Mouse (Mus musculus) liver, adult 2 months (tissue): ENCODE results near the gene Lcmt2.

Source experiments
- CTCF ChIP-seq: fragments of 200-500 bp; IDR thresholded peaks from 2 replicates; pipeline ENCODE4 v1.5.1; 2011; ENCODE audit warnings: low read depth, low read length, control low read depth
- POLR2A ChIP-seq: fragments of 200-500 bp; IDR thresholded peaks from 2 replicates; pipeline ENCODE4 v1.6.1; 2011; ENCODE audit warnings: low read length, control low read depth; ENCODE audit not compliant: insufficient read depth; ENCODE audit errors: extremely low read depth

- TF ChIP-seq POLR2A (no peak), CTCF (no peak)
Measured at GRCm38 (mm10) chr2:121109695-121110094, 30.8 kb downstream of the Lcmt2 start, which contains the start of gene Tgm7.
